Mouse (Mus musculus) liver, adult (tissue): ENCODE measurements around the gene Ddn.

Source experiments
- GATA4 ChIP-seq: IDR thresholded peaks from 2 replicates; pipeline ENCODE4 v1.6.1; 2014; ENCODE audit warnings: mild to moderate bottlenecking, low read length; ENCODE audit not compliant: insufficient replicate concordance

The Ddn gene

DNA sequence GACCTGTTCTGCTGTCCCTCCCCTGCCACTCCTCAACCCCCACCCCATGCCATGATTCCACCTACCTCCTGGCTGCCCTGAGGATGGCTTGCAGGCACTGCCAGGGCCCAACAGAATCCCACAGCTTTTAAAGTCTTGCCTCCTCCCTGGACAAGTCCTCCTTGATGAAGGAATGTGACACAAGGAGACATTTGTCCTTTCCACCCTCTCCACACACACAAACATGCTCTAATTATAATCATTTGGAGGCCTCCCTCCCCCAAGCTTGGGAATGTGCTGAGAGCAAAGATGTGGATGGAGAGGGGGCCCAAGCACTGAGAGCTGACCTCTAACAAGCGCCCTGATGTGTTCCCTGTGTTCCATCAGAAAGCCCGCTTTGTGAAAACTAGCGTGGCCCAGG lies at the start of gene Ddn:
Ddn (minus strand) TSS at position 101 of the 400 bp plus-strand sequence.
- TF ChIP-seq GATA4: no peak

DNA sequence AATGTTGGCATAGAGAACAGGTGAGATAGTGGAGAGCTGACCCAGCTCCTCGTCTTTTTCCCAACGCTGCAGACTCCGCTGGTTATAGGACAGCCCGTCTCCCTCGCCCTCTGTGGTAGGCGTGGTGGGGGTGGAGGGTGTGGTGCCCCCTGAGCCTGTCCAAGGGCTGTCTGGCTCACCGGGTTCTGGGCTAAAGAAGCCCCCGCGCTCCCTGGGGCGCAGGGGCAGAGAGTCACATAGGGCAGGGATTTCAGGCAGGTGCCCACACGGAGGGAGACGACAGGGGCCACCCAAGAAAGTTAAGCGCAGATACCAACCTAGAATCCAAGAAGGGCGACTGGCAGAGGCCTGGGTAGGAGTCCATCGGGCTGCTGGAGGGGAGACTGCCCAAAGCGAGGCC lies 44.9 kb upstream of the Ddn start:
- no peak for TF ChIP-seq GATA4

DNA sequence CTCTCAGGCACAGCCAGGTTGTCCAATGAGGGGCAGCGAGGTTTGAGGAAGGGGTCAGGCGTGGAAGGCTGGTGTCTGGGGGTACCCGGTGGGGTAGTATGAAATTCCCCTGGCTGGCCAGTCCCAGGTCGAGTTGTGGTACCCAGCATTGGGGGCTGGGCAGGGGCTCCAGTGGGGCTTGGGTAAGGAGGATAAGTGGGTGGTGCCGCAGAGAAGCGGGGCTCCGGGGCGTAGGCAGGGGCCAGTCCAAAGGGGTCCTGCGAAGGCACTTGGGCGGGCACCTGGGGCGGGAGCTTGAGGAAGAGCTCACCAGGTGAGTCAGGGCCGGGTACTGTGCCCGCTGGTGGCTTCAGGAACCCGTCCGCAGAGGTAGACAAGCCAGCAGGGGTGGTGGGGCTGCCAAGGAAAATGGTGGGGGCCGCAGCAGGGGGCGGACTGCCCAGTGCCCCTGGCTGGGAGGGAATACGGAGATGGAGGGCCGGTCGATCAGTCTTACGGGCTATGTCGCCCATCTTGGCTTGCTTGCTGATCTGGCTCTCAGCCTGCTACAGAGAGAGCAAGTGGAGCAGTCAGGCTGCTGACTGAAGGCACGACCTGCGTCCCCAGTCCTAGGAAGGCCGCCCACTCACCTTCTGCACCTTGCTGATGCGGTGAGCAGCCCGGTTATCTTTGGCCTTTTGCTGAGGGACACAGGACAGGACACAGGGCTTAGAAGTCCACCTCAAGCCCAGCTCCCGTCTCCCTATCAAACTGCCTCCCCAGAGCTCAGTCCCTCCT lies 44.1 kb upstream of the Ddn start:
- no peak for TF ChIP-seq GATA4

DNA sequence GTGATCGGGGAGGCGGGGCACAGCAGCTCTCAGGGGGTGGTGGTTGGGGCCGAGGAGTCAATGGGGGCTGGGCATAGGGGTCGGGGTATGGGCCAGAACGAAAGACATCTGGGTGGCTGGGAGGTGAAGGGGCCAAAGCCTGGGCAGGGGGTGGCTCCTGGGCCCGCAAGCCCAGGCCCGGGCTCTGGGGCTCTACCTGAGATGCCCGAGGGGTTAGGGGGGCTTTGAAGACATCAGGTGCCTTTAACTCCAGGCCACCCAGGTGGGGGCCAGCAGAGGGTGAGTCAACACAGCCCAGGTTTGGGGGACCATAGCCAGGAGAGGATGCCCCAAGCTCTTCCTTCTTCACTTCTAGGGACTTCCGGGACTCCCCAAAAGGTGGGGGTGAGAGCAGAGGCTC lies 43.4 kb upstream of the Ddn start:
- no peak for TF ChIP-seq GATA4

DNA sequence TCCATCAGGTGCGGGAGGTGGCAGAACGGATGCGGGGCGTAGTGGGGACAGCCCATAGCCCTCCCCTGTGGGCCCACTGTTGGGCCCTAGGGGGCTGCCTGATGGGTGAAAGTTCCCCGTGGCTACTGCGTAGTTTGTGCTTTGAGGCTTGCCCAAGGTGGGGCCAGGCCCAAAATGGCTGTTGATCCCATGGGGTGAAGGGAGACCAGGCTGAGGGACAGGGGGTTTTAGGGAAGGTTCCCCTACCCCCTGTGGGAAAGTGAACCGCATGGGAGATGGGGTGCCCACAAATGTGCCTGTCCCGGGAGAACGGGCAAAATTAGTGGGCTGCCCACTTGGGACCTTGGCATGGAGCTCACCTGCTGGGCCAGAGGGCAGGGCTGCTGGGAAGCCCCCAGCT lies 42.8 kb upstream of the Ddn start:
- TF ChIP-seq GATA4: no peak

DNA sequence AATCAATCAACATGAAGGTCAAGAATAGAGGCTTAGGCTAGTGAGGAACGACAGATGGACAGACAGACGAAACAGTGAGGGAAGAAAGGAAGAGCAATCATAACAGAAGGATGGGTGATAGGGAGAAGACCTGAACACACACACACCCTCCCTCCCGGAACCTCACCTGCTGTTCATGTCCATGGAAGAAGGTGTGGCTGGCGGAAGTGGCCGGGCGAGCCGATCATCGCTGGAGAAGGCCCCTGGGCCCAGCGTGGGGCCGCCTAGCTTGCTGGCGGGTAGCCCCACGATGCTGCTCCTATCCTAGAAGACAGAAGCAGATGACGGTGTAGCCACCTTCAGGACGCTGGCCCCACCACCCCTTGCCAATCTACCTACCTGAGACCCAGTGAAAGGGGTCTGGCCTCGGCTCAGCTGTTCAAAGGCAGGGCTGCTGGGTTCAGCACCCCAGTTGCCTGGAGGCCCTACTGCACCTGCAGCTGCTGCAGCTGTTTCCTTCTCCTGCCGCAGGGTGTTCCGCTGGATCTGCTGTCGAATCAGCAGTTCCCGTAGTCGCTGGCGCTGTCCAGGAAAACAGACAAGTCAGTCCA lies 42.0 kb upstream of the Ddn start:
- TF ChIP-seq GATA4: no peak

DNA sequence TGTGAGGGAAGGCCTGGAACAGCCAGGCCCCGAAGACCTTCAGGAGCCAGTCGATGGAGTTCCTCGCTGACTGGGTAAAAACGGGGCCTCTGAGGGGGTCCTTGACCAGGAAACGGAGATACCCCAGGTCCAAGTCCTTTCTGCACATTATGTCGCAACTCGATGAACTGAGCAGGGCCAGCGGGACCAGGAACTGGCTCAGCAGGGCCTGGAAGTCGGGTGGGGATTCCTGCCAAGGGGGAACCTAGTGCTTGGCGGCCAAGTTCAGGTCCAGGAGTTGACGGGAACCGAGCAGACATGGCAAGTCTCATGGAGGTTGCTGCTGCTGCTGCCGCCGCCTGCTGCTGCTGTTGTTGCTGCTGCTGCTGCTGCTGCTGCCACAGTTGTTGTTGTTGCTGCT lies 41.4 kb upstream of the Ddn start:
- TF ChIP-seq GATA4: no peak

DNA sequence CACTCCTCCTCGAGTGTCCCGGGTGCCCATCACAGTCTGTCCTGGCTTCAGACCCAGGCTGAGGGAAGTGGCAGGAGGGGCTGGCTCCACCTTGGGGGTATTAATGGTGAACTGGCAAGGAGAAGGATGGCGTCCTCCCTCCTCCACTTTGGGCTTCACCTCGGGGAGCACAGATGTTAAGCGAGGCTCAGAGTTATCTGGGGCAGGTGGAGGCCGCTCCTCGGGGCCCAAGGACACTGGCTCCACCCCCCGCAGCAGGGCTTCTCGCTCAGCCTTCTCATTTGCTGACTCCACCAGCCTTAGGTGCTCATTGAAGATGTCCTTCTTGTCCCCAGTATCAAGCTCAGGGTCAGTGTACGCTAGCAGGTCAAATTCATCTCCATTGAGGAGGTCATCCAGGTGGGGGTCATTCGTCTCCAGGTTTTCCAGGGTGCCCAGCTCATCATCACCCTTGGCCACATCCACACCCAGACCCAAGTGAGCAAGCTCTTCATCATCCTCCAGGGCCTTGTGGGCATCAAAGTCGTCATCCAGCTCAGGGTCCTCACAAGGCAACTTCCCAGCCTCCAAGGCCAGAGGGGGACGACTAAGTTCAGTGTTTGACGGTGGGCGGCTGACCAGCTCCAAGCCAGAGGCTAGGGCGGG lies 40.8 kb upstream of the Ddn start:
- TF ChIP-seq GATA4: no peak

DNA sequence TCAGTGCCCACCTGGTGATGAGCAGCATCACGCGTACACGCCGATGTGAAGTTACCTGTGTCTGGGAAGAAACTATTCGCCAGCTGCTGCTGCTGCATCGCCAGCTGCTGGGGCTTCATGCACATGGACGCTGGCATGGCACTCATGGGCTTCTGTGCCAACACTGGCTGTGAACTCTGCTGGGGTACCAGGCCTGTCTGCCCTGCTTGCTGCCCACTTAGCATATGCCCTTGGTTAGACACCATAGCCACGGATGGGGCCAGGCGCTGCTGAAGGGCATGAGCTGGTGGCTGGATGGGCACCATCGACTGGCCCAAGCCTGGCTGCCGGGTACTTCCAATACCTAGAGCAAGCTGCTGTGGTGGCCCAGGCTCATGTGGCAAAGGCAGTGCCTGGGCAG lies 39.9 kb upstream of the Ddn start:
- no peak for TF ChIP-seq GATA4

DNA sequence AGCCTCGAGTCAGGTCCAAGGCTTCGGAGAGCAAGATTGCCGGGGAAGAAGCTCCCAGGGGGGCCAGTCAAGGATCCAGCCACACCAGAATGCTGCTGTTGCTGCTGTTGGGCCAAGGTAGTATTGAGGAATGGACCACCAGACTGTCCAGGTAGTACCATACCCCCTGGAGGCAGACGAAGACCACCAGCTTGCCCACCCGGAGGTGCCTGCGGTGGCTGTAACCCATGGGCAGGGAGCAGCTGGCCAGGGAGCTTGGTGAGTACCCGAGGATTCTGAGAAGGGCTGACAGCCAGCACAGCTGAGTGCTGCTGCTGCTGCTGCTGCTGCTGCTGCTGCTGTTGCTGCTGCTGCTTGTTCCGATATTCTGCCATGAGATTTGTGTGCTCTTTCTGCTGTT lies 36.9 kb upstream of the Ddn start:
- TF ChIP-seq GATA4: no peak

DNA sequence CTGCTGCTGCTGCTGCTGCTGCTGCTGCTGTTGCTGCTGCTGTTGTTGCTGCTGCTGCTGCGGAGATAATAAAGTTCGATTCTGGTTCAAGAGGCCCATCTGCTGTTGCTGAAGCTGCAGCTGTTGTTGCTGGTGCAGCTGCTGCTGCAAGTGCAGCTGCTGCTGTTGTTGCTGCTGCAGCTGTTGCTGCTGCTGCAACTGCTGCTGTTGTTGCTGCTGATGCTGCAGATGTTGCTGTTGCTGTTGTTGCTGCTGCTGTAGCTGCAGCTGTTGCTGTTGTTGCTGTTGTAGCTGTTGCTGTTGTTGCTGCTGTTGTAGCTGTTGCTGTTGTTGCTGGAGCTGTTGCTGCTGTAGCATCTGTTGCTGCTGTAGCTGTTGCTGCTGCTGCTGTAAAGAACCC lies 35.9 kb upstream of the Ddn start:
- TF ChIP-seq GATA4: no peak

DNA sequence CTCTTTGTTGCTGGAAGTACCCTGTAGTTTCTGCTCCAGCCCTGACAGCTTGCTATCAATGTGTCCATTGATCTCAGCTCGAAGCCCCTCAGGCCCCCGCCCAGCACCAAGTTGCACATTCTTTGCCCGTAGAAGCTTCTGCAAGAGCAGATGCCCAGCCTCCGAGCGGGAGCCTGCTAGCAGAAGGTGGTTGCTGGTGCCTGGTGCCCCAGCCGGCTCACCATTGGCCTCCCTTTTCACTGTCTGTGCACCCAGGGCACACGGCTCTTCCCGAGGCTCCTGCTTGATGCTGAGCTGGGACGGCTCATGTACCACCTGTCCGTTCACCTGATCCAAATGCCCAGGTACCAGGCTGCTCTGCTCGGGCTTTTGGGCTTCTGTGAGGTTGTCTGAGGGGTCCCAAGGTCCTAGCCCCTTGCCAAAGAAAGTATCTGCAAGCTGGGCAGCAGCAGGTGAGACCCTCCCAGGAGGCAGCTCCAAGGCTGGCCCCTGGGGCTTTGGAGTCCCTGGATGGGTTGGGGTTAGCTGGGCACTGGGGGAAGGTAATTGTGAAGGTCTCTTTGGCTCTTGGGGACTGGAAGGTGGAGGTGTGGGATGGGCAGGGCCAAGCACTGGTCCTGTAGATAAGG lies 34.4 kb upstream of the Ddn start:
- no peak for TF ChIP-seq GATA4

DNA sequence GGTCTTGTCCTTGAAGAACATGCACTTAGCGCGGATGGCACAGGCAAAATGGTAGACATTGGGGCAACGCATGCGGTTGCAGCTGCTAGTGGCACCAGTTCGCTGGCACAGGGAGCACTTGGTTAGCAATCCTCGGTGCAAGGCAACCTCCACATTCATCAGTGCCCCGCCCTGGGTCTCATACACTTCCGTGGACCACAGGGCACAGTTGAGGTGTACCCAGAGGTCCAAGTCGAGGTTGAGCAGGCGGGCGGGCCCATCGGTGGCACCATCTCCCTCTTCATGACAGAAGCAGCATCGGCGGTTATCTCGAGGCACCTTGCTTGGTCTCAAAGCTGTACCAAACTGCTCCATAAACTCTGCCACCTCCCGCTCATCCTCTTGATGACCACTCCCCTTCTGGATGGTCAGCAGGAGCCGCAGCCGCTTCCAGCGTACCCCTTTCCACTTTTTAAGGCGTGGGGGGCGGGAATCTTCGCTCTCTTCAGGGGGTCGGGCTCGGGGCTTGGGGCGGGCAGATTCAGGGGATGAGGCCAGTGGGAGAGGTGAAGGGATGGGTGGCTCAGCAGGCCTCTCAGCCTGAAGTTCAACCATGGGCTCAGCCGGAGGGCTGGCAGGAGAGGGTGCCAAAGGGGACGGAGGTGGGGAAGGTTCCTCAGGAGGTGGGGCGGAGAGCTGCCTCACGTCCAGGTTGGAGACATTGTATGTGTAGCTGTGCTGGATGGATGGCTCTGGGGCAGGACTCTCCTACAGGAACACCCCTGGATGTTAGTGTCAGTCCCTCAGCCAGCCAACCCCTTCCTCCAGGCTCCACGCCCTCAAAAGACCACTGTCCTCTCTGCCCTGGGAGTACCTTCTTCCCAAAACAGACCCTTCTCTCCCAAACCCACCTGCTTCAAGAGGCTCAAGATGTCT lies 30.6 kb upstream of the Ddn start:
- TF ChIP-seq GATA4: no peak

DNA sequence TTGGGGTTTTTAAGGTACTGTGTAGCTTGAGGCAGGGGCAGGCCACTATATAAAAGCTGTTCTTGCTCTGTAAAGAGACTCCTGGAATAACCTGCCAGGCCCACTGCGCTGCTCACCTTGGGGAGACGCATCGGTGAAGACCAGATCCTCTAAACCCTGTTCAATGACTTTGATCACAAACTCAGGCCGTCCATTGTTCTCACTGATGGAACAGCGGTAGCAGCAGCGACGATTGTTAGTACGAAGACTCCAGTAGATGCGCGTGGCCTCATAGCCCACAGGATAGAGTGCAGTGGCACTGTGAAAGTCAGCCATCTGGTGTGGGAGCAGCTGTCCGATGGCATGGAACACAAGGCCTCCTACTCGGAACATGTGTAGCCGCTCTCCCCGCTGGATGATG lies 29.9 kb upstream of the Ddn start:
- no peak for TF ChIP-seq GATA4

DNA sequence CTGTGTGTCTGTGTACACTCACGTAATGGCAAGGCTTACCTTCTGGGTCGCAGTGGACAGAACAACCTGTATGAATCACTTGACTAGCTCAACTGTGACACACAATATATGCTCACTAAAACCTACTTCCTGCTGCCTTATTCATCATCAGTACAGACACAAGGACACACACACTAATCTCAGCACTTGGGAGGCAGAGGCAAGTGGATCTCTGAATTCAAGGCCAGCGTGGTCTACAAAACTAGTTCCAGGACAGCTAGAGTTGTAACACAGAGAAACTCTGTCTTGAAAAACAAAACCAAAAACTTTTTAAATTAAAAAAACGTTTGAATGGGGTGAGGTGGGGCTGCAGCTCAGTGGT lies 28.4 kb upstream of the Ddn start:
- TF ChIP-seq GATA4: no peak

DNA sequence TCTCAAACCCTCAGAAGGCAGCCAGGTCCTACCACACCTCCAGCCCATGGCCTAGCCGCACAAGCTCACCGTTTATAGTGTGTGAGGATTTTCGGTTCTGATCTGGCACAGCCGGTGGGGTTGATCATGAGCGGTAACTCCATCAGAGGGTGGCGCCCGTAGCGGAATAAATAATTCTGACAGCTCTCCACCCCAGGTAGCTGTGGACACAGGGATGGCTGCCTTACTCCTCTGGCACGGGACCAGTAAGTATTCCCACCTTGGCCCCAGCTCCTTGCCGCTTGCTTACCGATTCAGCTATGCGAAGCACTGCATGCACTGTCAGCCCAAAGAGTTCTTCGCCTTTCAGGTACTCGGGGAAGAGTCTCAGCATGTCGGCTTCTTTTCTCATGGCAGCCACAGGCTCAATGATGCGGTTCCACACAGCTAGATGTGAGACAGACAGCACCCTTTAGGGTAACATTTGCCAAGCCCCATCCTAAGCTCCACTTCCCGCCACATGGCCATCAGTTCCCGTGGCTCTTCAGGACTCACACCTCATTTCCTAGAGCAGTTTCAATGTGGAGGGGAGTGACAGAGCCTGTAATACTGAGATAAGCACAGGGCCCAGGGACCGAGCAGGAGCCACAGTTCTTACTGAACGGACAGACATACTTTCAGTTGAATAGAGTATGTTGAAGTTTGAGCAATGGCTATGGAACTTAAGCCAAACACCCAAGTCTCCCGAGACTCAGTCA lies 27.9 kb upstream of the Ddn start:
- TF ChIP-seq GATA4: no peak
